Mouse (Mus musculus) midbrain, embryonic 10.5 days (tissue): ENCODE measurements around the gene Slc12a8. TPM values are rescaled to one million over a fixed set of nuclear protein-coding genes. Genes with fewer than 3 reads are reported as not detected.

Experiments used
- DNase-seq: peaks from one replicate; pipeline ENCODE4 v3.0.0-alpha.2; 2017; ENCODE audit warnings: low spot score
- H3K27ac ChIP-seq: fragments of 300-500 bp; sonication (generic); replicated peaks from 2 replicates; pipeline ENCODE4 v1.5.1; 2016; ENCODE audit warnings: mild to moderate bottlenecking
- H3K27me3 ChIP-seq: fragments of 300-500 bp; sonication (generic); 2 replicates; pipeline ENCODE4 v1.6.1; 2016; ENCODE audit warnings: low read depth, mild to moderate bottlenecking; ENCODE audit not compliant: poor library complexity, severe bottlenecking
- H3K36me3 ChIP-seq: fragments of 300-500 bp; sonication (generic); 2 replicates; pipeline ENCODE4 v1.6.1; 2016; ENCODE audit warnings: mild to moderate bottlenecking, moderate library complexity
- H3K4me1 ChIP-seq: fragments of 300-500 bp; sonication (generic); 2 replicates; pipeline ENCODE4 v1.6.1; 2016
- H3K4me3 ChIP-seq: fragments of 300-500 bp; sonication (generic); 2 replicates; pipeline ENCODE4 v1.5.1; 2016; ENCODE audit warnings: mild to moderate bottlenecking, moderate library complexity
- H3K9me3 ChIP-seq: fragments of 300-500 bp; sonication (generic); replicated peaks from 2 replicates; pipeline ENCODE4 v1.6.1; 2016; ENCODE audit warnings: mild to moderate bottlenecking
- WGBS: fragments of 180-500 bp; shearing (Covaris S2); methylation state at CpG from one replicate; pipeline ENCODE4 v1.1.7; 2016; 5-methylcytosine and 5-hydroxymethylcytosine counted together
- polyA plus RNA-seq: library from polyadenylated mRNA; unstranded; fragments of >200 nt; fragmentation: Nextera tagmentation; extraction: Ambion mirVana; gene quantifications from 2 replicates; pipeline ENCODE4 v1.2.1, GENCODE M21; 2016

The Slc12a8 gene
- polyA plus RNA-seq, 1 experiment from 2014 or later, result 1.9 TPM

- peak overlapping the region; percentile 93 for H3K4me3 ChIP-seq
- WGBS, result 83% methylated on average over 1 of the region's 1 CpGs
- no peaks in the 10 kb centered on the region for H3K9me3 ChIP-seq
- peaks cover 81% of the 10 kb centered on the region for H3K4me1 ChIP-seq
- H3K36me3 ChIP-seq, result peaks cover 20% of the 10 kb centered on the region
- no peak for DNase-seq
- H3K27ac ChIP-seq, result peak overlapping the region; percentile 97
- H3K27me3 ChIP-seq, result no peaks in the 10 kb centered on the region
Observed at GRCm38 (mm10) chr16:33686056-33686455, 168.9 kb downstream of the Slc12a8 start.

- no peak for DNase-seq
- Histone ChIP-seq H3K9me3 (no peaks in the 10 kb centered on the region), H3K27ac (peak overlapping the region; percentile 97), H3K4me3 (peak overlapping the region; percentile 93), H3K27me3 (no peaks in the 10 kb centered on the region), H3K4me1 (peaks cover 92% of the 10 kb centered on the region), H3K36me3 (peaks cover 36% of the 10 kb centered on the region)
- 82% methylated on average over 3 of the region's 3 CpGs for WGBS
Observed at GRCm38 (mm10) chr16:33687724-33688123, 170.6 kb downstream of the Slc12a8 start.

DNA sequence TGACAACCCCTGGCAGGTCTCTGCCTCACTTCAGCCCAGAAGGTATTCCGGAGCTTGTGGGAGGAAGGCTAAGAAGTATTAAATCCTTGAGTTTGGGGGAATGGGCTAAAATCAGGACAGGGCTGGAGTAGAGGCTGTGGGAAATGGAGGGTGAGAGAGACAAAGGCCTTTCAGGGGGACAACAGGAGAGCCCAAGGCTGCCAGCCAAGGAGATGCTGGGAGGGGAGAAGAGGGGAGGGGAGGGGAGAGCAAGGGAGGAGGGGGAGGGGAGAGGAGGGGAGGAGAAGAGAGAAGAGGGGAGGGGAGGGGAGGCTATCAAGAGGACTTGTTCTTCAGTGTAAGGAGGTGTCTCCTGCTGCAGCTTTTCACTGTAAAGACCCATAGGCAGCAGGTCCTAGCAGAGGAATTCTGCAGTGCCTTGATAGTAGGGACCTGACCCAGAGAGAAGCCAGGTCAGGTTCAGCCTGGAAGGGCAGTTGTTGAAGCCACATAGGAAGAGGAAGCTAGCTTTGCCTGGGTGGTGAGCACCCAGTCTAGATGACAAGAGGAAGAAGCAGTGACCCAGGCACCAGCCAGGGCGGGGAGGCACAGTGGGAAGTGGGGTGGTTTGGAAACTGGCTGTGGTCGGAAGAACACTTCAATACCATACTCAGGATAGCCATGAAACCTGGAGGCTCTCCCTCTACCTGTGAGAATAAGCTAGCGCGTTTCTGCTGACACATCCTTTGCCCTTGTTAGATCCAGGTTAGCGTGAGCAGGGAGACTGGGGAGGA is 174.0 kb downstream of the Slc12a8 start:
- H3K36me3 ChIP-seq, result peaks cover 69% of the 10 kb centered on the region
- WGBS, result 81% methylated on average over 6 of the region's 6 CpGs
- H3K27ac ChIP-seq, result peak overlapping the region; percentile 78
- peaks cover 94% of the 10 kb centered on the region for H3K4me1 ChIP-seq
- no peaks in the 10 kb centered on the region for H3K27me3 ChIP-seq
- no peak for DNase-seq
- no peaks in the 10 kb centered on the region for H3K9me3 ChIP-seq
- H3K4me3 ChIP-seq, result peak overlapping the region; percentile 17; the same call in 1 of the 2 replicates

DNA sequence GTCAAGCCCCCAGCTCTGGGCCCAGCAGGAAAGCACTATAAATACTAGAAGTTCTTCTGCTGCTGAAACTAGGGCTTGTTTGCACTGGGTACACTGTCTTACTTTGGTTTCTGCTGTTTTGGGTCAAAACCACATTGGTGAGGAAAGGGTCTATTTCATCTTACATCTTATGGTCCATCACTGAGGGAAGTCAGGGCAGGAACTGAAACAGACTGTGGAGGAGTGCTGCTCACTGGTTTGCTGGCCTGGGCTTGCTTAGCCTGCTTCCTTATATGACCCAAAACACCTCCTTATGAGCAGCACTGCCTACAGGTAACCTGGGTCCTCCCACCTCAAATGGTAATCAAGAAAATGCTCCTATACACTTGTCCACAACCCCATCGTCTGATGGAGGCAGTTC is 176.4 kb downstream of the Slc12a8 start:
- Histone ChIP-seq H3K9me3 (no peaks in the 10 kb centered on the region), H3K4me1 (peaks cover 94% of the 10 kb centered on the region), H3K4me3 (no peak overlapping the region), H3K27ac (no peak overlapping the region), H3K27me3 (no peaks in the 10 kb centered on the region), H3K36me3 (peaks cover 66% of the 10 kb centered on the region)
- DNase-seq, result no peak
- WGBS, result 94% methylated on average over 1 of the region's 1 CpGs

DNA sequence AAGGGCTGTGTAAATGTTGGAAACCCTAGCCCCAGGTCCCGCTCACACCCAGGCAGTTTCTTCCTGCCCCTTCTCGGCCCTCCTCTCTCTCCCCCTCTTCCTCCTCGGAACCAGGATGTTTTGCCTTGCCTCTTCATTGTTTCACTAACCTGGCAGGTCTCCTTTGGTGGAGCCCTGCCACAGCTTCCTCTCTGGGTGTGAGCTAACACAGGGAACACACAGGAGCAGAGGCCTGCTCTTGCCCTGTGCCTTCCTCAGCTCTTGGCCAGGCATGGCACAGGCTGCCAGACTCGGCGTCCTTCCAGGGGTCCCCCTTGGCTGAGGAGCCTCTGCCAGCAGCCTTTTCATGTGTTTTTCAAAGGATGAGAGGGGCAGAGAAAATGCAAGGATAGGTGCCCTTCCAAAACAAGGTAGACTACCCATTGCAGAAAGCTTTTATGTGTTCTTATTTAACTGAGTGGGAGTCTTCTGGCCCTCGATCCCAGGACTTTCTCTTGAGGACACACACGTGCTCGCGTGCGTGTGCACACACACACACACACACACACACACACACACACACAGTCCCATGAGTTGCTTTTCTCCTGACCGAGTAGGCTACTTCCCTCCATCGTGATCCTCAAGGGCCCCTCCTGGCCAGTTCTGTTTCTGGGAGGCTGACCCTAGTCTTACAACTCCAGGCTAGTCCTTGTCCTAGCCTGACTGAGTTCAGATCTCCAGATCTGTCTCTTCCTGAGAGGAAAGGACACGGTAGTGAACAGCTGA is 179.9 kb downstream of the Slc12a8 start:
- 72% methylated on average over 13 of the region's 13 CpGs for WGBS
- H3K36me3 ChIP-seq, result peaks cover 80% of the 10 kb centered on the region
- DNase-seq, result no peak
- H3K4me1 ChIP-seq, result peaks cover 80% of the 10 kb centered on the region
- H3K27me3 ChIP-seq, result no peaks in the 10 kb centered on the region
- H3K27ac ChIP-seq, result peak overlapping the region; percentile 75
- no peak overlapping the region for H3K4me3 ChIP-seq
- no peaks in the 10 kb centered on the region for H3K9me3 ChIP-seq

GRCm38 (mm10) chr16:33697576-33698276 is 180.6 kb downstream of the Slc12a8 start:
- no peak for DNase-seq
- 40% methylated on average over 9 of the region's 9 CpGs for WGBS
- Histone ChIP-seq H3K27me3 (no peaks in the 10 kb centered on the region), H3K9me3 (no peaks in the 10 kb centered on the region), H3K27ac (peak overlapping the region; percentile 75), H3K4me1 (peaks cover 72% of the 10 kb centered on the region), H3K36me3 (peaks cover 76% of the 10 kb centered on the region), H3K4me3 (no peak overlapping the region)

DNA sequence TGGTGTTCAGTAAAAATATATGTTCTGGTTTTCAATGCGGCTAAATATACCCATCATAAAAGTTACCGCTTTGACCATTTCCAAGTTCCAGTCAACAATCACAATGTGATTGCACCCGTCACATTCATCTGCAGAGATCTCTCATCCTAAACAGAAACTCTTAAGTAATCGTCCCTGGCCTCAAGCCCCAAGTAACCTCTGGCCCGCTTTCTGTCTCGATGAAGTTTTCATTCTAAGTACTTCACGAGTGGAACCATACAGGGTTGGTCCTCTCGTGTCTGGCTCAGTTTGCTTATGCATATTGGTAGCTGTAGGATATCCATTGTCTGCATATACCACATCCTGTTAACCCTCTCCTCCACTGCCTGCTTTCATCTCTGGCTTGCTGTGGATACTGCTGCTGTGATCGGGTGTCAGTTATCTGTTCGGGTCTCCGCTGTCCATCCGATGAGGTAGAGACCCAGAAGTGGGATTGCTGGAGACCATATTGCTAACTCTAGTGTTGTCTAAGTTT is 181.2 kb downstream of the Slc12a8 start:
- no peaks in the 10 kb centered on the region for H3K9me3 ChIP-seq
- no peak for DNase-seq
- H3K27me3 ChIP-seq, result no peaks in the 10 kb centered on the region
- H3K4me3 ChIP-seq, result no peak overlapping the region
- peaks cover 74% of the 10 kb centered on the region for H3K36me3 ChIP-seq
- 78% methylated on average over 12 of the region's 12 CpGs for WGBS
- peak overlapping the region; percentile 75 for H3K27ac ChIP-seq
- H3K4me1 ChIP-seq, result peaks cover 71% of the 10 kb centered on the region

- DNase-seq, result no peak
- no peak overlapping the region for H3K4me3 ChIP-seq
- WGBS, result 77% methylated on average over 5 of the region's 5 CpGs
- H3K27me3 ChIP-seq, result no peaks in the 10 kb centered on the region
- H3K4me1 ChIP-seq, result peaks cover 72% of the 10 kb centered on the region
- H3K9me3 ChIP-seq, result no peaks in the 10 kb centered on the region
- H3K36me3 ChIP-seq, result peaks cover 63% of the 10 kb centered on the region
- H3K27ac ChIP-seq, result 0 out of 2 replicates have a peak overlapping the region, but pooled peaks have one; percentile 34
Observed at GRCm38 (mm10) chr16:33700584-33700983, 183.5 kb downstream of the Slc12a8 start.

DNA sequence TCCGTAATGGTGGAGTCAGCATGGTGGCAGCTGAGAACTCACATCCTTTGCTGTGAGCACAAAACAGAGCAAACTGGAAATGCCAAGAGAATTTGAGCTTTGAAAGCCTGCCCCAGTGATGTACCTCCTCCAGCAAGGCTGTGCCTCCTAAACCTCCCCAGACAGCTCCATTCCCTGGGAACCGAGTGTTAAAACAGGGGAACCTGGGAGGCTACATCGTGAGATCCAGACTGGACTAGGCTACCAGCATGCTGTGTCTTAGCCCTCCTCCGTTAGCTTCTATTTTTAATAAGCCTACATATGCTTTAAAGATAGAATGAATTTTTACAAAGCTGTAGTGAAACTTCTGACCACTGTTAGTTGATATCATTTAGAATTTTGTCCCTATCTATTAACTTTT is 184.7 kb downstream of the Slc12a8 start:
- 92% methylated on average over 4 of the region's 4 CpGs for WGBS
- Histone ChIP-seq H3K4me1 (peaks cover 60% of the 10 kb centered on the region), H3K27me3 (no peaks in the 10 kb centered on the region), H3K9me3 (no peaks in the 10 kb centered on the region), H3K36me3 (peaks cover 67% of the 10 kb centered on the region), H3K27ac (no peak overlapping the region), H3K4me3 (no peak overlapping the region)
- no peak for DNase-seq

GRCm38 (mm10) chr16:33704289-33704688 is 187.2 kb downstream of the Slc12a8 start:
- 83% methylated on average over 9 of the region's 9 CpGs for WGBS
- Histone ChIP-seq H3K36me3 (peaks cover 75% of the 10 kb centered on the region), H3K4me1 (peaks cover 39% of the 10 kb centered on the region), H3K27ac (no peak overlapping the region), H3K27me3 (no peaks in the 10 kb centered on the region), H3K9me3 (no peaks in the 10 kb centered on the region), H3K4me3 (no peak overlapping the region)
- DNase-seq, result no peak

GRCm38 (mm10) chr16:33705258-33705657 is 188.1 kb downstream of the Slc12a8 start:
- Histone ChIP-seq H3K36me3 (peaks cover 76% of the 10 kb centered on the region), H3K9me3 (no peaks in the 10 kb centered on the region), H3K4me1 (peaks cover 32% of the 10 kb centered on the region), H3K4me3 (no peak overlapping the region), H3K27me3 (no peaks in the 10 kb centered on the region), H3K27ac (peak overlapping the region; percentile 43; the same call in 1 of the 2 replicates)
- 40% methylated on average over 6 of the region's 6 CpGs for WGBS
- DNase-seq, result no peak

DNA sequence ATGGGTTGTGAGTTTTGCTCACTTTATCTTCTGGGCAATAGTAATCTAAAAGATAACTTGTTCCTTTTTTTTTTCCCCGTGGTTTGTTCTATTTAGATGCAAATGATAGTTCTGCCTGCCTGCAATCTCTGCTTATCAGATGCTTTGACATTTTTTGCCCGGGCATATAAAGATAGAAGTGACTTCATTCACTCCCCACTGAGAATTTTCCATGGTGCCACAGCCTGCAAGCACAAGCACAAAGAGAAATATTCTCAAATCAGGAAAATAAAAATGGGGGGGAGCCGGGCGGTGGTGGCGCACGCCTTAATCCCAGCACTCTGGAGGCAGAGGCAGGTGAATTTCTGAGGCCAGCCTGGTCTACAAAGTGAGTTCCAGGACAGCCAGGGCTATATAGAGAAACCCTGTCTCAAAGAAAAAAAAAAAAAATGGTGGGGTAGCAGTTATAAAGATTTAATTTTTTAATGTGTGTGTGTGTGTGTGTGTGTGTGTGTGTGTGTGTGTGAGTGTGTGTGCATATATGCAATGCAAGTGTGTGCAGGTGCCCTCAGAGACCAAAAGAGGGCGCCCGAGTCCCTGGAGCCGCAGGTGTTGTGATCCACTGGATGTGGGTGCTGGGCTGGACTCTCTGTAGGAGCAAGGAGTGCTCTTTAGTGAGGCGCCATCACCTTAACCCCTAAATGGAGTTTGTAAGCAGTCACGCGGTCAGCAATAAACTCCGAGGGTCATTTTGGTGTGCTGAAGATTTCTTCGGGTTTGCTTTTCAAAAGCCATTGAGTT is 189.2 kb downstream of the Slc12a8 start:
- DNase-seq, result no peak
- peaks cover 24% of the 10 kb centered on the region for H3K4me1 ChIP-seq
- H3K36me3 ChIP-seq, result peaks cover 76% of the 10 kb centered on the region
- WGBS, result 96% methylated on average over 14 of the region's 14 CpGs
- no peaks in the 10 kb centered on the region for H3K27me3 ChIP-seq
- H3K9me3 ChIP-seq, result no peaks in the 10 kb centered on the region
- no peak overlapping the region for H3K27ac ChIP-seq
- H3K4me3 ChIP-seq, result no peak overlapping the region
